Mouse (Mus musculus) gonadal fat pad, adult 2 months (tissue): ENCODE data around the gene Pck2. TPM values are rescaled to one million over a fixed set of nuclear protein-coding genes. Genes with fewer than 3 reads are reported as not detected.

Experiments
- DNase-seq: peaks from one replicate; pipeline ENCODE4 v3.0.0-alpha.2; 2012; ENCODE audit warnings: low read depth
- polyA plus RNA-seq: library from polyadenylated mRNA; depleted of rRNA; stranded (reverse); fragments of >200 nt; gene quantifications from 2 replicates; pipeline ENCODE4 v1.2.3, GENCODE M21; 2012; rRNA removed

Pck2 gene
- 46.6 and 53.5 TPM in 2 replicates for polyA plus RNA-seq

DNA sequence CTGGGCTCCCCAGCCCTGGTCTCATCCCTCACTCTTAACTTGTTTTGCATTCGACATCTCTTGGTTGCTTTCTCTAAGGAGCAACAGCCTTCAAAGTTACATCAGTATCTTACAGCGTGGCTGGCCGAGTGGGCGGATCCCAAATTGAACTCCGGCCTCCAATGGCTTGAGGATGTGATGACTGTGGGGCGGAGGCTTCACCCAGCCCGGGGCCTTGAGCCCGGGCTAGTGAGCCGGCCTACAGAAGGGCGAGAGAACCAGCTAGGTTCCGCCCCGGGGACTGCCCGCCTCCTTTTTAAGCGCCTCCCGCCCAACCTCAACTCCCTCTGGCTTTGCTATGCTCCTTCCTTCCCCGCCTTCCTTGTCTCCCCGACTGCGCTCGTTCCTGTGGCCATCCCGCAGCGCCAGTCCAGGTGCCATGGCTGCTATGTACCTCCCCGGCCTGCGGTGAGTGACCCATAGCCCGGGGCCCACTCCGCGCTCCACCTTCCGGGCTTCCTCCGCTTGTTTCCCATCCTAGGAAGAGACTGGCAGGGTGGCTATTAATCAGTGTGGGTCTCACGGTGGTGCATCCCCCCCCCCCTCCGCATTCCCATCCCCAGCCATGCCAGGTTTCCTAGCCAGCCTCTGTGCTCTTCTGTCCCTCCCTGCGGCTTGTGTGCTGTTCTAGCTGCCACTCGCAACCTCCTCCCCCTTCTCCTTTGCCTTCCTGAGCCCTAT, at the start of gene Pck2:
TSS of gene Pck2 (plus strand) at position 200 of the 720 bp plus-strand sequence.
- no peak for DNase-seq

DNA sequence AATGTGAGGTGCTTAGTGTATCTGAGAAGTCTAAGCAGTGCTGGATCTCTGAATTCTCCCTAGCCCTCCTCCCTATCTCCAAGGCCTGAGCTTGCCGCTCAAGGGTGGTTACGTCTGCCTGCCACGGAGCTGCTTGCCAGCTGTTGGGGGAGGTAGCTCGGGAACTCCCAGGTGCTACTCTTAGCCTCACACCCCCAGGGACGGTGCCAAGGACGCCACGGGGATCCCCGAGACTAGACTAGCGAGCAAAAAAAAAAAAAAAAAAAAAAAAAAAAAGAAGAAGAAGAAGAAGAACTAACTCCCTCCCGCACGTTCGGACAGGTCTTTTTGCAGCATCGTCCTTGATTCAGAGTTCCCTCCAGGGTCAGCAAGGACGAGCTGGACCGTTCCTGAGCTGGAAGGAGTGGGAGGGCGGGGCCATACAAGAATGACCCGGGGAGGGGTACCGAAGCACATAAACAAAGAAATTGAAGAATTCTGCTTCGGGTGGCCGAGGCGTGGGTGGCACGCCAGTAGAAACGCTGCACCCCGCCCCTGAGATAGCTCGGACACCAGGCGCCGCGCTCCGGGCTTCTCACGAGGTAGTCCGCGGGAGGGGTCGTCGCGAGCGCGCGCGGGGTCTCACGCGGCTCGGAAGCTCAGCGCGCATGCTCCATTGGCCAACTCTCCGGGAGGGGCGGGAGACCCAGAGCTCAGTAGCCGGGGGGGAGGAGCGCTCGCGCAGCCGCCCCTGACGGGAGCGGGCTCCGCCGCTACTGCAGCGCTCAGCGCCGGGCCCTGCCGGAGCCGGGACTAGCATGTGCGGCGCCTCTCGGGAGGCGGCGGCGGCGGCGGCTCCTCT, 49.5 kb upstream of the Pck2 start, which contains the start of gene Carmil3:
TSS of gene Carmil3 (plus strand) at position 291 of the 841 bp plus-strand sequence.
- no peak for DNase-seq

DNA sequence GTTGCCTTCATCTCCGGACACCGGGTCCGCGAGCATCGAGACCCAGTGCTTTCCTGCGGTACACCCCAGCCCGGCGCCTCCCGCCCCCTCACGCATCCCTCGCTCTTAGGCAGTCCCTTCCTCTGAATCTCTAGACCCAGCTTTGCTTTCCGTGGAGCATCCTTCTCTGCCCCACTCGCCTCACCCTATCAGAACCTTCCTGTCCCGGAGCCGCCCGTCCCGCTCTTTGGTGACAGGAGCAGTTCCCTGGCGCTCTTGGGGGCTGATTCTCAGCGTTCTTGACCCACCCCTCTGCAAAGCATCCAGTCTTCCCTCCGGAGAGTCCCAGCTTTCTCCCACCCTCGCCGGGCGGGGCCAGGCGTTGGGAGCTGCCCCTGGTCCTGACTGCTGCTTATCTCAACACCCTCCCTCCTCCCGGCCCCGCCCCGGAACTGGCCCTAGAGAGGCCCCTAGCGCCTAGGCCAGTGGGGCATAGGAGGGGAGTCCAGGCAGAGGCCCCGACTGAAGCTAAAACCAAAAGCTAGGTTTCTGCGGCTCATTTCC, 48.7 kb upstream of the Pck2 start:
- DNase-seq = no peak

DNA sequence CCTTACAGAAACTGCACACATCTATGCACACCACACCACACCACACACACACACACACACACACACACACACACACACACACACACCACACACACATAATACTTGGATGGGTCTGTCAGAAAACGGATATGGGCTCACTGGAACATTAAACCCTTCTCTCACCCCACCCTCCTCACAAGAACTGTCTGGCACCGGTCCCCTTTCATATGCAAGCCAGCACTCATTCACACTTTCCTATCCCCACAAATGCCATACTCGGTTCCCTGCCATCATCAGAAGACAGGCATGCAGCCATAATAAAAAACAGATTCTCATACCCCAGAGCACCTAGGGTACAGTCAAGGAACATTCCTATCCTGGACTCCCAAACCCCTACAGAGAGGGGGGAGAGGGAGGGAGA, 48.0 kb upstream of the Pck2 start:
- no peak for DNase-seq

DNA sequence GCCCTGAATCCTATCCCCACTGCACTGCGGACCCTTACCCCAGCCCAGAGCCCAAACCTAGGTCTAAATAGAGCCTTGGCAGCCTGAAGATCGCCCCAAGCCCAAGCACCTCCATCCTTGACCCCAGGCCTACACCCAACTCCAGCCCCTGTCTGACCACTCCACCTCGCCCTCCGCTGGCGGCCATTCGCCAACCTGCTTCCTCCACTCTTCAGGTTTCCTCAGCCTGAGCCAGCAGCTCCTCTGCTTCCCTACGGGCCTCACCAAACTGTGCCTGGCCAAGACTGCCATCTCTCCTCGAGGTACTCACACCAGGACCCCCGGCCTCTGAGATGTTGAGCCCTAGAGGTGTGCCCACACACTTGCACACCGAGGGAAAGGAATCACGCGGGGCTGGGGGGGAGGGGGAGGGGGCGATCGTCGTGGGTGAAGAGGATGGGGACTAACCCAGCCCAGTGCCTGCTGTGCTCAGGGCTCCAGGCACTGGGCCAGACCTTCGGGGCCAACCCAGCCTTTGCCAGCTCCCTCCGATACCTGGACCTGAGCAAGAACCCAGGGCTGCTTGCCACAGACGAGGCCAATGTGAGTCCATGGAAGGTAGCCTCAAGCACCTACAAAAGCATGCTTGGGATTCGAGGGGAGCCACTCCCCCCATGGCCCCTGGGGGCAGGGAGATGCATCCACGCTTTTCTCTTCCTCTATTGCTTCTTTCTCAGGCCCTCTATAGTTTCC, 44.4 kb upstream of the Pck2 start:
- no peak for DNase-seq

DNA sequence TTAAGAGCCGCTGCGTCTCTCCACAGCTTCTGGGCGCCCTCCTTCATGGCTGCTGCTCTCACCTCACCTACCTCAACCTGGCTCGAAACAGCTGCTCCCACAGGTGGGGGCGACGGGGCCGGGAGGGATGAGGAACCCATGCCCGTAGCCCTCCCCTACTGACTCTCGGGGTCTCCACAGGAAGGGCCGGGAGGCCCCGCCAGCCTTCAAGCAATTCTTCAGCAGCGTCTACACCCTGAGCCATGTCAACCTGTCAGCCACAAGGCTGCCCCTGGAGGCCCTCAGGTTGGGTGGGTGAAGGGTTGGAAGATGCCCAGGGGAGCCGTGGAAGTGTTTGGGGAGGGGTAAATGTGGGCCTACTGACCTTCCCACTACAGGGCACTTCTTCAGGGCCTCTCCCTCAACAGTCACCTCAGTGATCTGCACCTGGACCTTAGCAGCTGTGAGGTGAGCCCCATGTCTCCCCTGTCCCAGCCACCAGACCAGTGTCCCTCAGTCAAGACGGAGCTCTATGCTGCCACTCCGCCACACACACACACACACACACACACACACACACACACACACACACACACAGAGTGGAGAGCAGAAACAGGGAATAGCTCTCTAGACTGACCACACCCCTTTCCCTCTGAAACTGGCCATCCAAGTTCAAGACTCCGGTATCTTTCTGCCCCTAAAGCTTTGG, 43.2 kb upstream of the Pck2 start:
- DNase-seq = no peak

DNA sequence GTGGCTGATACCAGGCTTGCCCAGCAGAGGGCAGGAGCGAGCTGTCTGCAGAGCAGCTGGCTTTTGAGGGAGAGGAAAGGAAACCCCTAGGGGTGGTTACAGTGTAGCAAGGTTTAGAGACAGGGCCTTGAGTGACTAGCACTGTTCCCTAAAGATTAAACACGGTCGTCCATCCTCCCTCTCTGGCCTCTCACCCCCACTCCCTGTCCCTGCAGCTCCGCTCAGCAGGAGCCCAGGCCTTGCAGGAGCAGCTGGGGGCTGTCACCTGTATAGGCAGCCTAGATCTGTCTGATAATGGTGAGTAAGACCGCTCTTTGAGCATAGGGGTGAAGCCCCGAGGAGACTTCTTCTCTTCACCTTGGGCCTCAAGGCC, 42.6 kb upstream of the Pck2 start:
- no peak for DNase-seq

DNA sequence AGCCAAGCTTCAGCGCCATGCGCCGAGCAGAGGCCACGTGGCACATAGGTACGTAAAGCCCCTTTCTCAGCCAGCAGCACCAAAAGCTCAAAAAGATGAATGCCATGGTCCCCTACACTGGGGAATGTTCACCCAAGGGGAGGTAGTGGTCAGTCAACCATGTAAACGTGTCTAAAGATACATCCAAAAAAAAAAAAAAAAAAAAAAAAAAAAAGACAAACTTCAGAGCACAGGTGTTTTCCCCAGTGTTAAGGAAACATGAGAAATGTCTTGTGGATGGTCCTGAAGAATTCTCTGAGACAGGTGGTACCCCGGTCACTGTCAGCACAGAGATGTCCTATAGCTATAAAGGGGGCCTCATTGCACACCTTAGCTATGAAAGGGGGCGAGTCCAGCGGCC, 34.5 kb upstream of the Pck2 start:
- DNase-seq = no peak

DNA sequence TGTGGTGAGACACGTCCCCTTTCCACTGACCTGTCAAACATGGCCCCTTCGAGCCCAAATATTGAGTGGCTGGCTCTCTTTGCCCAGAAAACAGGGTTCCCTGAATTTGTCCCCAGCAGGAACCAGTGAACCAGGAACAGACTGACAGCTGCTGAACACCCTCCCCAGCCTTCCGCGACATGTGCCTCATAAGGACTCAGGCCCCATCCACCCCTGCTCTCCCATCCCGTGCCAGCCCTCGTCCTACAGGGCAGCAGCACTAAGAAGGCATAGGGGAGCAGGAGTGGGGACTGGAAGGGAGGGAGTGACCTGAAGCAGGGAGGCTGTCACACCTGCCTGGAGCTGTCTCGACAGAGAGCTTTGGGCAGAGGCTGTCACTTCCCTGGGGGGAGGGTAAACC, 32.3 kb upstream of the Pck2 start:
- no peak for DNase-seq

DNA sequence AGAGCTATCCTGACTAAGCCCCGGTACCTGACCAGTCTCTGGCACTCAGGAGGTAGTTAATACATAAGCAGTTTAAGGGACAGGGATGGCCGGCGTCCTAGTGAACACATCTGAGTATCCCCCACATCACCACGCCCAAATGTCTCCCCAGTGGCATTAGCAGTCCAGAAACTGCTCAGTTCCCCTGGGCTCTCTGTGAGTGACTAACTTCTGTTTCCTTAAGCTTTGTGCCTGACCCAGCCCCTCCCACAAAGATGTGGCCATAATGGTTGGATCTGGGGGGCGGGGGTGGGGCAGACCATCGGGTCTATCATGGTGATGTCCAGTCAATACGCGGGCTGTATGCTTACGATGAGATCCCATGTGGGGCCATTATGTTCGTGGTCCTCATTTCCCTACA, 30.5 kb upstream of the Pck2 start:
- no peak for DNase-seq

DNA sequence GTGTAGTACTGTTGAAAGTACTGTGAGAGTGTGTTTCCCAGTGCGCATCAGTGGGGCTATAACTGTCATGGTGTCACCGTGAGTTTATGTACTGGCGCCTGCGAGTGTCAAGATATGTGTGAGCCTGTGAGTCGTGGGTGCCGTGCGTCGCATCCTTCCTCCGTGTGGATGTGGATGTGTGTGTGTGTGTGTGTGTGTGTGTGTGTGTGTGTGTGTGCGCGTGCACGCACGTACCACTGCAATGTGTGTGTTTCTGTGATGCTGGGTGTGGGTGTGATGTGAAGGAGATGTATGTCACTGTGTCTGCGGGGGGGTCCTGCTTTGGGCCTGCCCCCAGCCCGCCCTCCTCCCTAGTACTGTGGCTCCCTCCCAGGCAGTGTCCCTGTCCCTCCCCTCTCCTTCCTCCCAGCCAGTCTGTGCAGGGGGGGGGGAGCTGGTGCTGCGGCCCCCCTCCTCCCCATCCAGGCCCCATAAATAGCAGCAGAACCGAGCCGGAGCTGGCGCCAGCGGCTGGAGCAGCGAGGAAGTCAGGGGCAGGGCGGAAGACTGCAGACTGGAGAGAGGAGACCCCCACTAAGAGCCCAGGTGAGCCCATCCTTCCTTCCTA, 29.8 kb upstream of the Pck2 start, which contains the start of gene Cpne6:
TSS of gene Cpne6 (plus strand) at position 321 of the 607 bp plus-strand sequence.
- DNase-seq = no peak

DNA sequence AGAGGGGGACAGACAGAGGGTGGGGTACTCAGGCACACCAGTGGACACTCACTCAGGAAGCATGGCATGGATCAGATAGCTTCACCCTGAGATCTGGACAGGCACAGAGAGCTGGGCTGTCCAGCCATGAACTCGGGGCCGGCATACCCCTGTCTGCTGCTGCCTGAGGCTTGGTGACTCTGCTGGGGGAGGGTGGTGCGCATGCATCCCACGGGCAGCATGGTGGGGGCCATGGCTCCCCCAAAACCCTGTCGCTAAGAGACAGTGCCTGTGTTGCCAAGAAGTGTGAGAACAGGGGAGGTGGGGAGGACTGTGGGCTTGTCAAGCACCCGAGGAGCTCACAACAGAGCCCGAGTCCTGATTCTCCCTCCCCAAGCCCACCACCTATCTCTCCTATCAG, 29.0 kb upstream of the Pck2 start:
- no peak for DNase-seq

DNA sequence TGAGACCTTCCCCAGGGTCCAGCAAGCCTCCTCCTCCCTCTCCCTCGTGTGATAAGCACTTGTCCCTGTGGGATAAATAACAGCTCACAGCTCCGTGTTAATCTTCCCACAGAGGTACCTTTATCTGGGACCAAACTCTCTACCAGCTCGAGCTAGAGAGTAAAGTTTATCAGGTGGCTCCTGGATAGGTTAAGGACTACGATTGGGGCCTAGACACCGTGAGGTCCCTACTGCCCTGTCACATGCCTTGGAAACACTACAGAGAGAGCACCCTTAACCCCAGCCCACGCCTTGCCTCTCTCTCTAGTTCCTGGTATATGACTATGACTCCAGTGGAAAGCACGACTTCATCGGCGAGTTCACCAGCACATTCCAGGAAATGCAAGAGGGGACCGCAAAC, 26.1 kb upstream of the Pck2 start:
- no peak for DNase-seq

DNA sequence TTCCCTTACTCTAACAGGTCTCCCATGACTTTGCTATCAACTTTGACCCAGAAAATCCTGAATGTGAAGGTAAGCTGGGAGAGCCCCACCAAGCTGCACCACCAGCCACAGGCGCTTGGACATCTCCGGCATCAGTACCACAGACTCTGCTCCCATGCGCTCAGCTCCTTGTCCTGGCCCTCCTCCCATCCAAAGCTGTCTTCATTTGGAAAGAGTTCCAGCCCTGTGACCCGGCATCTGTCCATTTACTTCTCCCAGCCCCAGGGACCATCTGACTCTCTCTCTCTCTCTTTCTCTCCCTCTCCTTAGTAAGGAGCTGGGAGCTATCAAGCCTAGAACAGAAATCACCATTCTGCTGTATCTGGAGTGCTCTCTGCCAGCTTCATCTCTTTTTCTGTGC, 24.2 kb upstream of the Pck2 start:
- DNase-seq = no peak

DNA sequence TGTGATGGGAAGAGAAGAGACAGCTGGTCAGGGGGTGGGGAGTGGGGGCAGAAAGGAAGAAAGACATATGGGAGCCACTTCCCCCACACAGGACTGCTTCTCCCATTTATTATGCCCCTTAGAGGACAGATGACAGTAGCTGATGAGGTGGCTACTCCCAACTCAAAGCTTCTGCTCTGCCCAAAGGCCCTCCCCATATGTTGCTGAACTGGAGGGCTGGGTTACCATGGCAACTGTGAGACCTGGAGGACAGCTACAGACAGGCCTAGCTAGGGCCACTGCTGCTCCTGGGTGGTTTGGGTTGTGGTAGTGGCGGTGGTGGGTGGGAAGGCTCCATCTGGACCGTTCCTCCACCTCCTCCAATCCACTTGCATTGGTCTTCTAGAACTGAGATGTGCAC, 21.2 kb upstream of the Pck2 start:
- DNase-seq = no peak

DNA sequence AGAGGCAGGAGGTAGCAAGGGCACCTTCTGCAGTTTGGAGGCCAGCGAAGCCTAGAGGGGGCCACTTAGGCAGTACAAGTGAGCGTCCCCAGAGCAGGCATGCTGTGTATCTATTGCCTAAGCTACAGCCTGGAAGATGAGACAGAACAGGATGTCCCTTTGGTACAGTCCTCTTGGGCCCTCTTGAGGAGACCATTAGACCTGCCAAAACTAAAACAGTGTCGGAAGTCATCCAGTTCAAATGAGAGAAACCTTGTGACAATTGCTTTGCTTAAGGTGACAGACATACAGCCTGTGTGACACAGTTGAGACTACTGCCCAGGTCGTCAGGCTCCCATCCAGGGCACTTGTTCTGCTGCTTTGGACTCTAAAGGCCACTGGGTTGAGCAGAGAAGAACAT, 20.5 kb upstream of the Pck2 start:
- DNase-seq = no peak

DNA sequence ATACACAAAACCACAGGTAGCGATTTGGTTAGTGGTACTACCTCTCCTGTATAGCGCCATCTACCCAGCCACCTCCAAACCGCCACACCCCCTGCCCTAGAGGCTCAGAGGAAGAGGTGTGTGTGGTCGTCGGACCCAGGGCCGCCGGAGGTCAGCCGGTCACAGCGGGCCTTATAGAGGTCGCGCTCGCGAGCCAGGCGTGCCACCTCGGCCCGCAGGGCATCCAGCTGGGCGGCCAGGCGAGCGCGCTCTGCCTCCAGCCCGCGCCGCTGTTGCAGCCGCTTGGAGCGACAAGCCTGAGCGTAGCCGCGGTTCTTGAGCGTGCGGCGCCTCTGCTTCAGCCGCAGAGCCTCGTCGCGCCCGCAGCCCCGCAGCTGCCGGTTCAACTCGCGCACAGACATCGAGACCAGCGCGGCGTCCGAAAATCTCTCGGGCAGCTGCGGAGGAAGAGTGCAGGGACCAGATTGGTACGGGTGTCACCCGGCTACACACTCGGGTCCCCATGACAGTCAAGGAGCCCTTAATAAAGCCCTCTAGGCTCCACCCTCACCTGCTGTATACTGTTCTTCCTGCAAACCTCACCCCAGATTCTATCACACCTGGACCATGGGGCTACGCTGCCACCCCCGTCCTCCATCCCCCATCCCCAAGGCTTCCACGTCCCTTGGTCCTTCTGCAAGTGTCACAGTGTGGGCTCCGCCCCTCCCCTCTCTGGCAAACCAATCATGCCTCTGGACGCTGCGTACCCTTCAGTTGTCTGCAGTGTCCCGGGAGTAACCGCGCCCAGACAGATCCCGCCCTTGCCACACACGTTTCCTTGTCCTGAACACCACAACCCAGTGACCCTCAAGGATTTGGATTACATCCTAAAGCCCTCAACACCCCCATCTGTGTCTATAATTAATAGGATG, 19.4 kb upstream of the Pck2 start:
- DNase-seq = no peak

DNA sequence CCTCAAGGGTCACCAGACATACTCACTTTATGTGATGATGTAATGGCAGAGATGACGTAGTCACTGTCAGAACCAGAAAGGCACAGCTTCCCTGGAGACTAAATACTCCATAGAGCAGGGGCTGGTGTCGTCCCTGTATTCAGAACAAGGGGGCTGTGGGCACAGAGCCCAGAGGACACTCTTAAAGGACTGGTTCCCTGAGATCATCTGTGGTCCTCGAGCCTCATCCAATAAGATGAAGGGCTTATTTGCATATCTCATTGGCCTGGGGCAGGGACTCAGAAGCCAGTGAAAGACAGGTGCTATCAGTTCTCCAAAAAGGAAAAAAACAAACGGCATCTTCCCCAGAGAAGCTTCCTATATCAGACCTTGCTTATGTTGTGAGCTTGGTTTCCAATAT, 16.0 kb upstream of the Pck2 start:
- no peak for DNase-seq

DNA sequence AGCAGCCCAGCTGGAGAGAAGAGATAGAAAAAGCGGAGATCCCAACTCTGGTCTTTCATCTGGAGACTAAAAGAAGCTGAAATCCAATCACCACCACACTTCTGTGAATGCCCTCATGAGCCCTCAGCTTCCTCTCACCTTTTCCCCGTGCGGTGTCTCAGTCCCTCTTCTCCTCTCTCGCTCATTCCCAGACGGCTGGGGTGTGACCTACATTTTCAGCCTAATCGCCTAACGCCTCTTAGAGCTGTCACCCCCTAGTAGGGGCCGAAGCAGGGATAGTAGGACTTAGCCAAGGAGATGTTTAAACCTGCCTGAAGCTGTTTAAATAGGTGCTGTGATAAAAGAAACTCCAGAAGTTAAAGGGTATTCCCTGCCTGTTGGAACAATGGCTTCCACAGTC, 15.3 kb upstream of the Pck2 start, which contains the start of gene Nrl:
TSS of gene Nrl (minus strand) at position 197 of the 400 bp plus-strand sequence.
- DNase-seq = no peak

DNA sequence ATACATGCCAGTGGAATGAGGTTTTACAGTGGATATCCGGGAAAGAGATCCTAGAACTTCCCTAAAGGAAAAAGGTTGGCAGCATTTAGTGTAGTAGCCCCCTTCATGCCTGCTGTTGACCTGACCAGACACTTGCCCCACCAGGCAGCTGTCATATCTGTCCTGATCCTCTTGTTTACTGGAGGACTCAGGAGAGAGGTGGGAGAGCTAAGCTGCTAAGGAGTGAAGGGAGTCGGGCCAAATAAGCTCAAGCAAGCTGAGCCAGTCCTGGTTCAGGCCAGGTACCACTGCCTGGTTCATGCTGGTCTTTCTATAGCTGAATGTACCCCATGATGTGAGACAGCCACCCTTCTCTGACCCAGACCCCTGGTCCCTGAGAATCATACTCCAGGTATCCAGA, 13.4 kb upstream of the Pck2 start:
- no peak for DNase-seq
